Mouse (Mus musculus) embryonic stem cell, embryonic (primary cell): ENCODE measurements at regions not wholly inside any gene's neighbourhood (a gene's known extent, or its start where the extent isn't known, plus 50 kb on each side); places are given as distances from the start of the nearest gene placed in this dataset.

Experiments used
- CTCF ChIA-PET, 4 experiments: fragments of 300-600 bp in 2 of 4; fragments of 350-600 bp in 2 of 4; sonication (Branson Sonifier 250); formaldehyde crosslinking; loops; one replicate each; lab custom pipeline; 2022; ENCODE audit warnings: inconsistent platforms in 2 of 4; lab: Charles Lee
- POLR2A ChIA-PET, 4 experiments: fragments of 300-600 bp in 2 of 4; fragments of 350-600 bp in 2 of 4; sonication (Branson Sonifier 250); formaldehyde crosslinking; loops; one replicate each; lab custom pipeline; 2022; ENCODE audit warnings: antibody characterized with exemption in 4 of 4, inconsistent platforms in 1 of 4; lab: Charles Lee

DNA sequence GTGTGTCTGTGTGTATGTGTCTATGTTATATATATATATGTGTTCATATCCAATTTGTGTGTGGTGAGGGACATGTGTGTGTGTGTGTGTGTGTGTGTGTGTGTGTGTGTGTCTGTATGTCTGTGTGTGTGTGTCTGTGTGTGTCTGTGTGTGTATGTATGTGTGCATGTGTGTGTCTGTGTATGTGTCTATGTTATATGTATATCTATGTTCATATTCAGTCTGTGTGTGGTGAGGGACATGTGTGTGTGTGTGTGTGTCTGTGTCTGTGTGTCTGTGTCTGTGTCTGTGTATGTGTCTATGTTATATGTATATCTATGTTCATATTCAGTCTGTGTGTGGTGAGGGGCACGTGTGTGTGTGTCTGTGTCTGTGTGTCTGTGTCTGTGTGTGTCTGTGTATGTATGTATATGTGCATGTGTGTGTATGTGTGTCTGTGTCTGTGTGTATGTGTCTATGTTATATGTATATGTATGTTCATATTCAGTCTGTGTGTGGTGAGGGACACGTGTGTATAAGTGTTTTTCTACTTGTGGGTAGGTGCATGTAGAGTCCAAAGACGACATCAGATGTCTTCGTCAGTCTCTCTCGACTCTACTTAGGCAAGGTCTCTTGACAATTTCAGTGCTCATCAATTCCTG, 370.5 kb upstream of the Slc7a11 start:
- CTCF ChIA-PET = no interaction called here
- POLR2A ChIA-PET = no interaction called here

DNA sequence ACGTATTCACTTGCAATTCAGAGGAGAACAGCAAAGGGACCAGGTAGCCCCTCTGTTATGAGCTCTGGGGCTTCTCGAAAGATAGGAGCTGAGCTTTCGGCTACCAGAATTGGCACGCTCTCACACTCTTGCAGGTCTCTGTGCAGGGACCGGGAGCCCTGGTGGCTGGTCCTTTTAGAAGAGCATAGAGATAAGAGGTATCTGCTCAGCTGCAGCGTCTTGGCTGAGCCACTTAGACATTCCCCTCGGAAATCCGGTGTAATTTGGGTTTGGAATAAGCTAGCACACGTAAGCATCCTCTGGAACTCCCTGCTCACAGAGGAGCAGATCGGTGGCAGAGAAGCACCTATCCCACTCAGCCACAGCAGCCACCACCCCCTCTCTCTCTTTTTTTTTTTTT, 372.3 kb upstream of the Slc7a11 start:
- POLR2A ChIA-PET = no interaction called here
- CTCF ChIA-PET = no interaction called here

DNA sequence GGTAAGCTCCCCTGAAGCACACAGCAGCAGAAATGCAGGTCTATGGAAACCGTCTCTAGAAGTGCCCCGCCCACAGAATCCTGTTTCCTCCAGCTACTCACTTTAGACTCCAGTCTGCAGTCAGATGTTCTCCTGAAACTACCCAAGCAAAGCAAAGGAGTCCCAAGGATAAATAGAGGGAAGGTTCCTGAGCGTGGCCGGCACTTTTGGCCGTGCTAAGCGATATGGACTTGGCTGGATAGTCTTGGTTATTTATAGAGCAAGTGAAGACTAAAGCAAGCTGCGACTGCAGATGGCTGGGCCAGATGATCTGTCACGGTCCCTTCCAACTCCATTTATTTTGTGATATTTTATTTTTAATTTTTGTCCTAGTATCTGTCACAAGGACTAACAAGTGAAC, 373.1 kb upstream of the Slc7a11 start:
- POLR2A ChIA-PET = no interaction called here
- CTCF ChIA-PET = no interaction called here

DNA sequence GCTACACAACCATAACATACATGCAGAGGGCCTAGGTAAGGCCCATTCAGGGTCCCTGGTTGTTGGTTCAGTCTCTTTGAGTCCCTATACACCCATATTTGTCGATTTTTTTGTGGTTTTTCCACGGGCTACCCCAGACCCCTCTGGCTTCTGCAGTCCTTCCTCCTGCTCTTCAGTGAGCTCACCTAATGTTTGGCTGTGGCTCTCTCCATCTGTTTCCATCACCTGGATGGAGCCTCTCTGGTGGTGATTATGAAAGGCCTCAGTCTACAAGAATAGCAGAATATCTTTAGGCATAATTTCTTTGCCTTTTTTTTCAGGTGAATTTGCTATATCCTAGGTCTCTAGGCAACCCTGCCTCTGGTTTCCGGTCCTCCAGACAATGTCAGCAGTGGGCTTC, 373.9 kb upstream of the Slc7a11 start:
- CTCF ChIA-PET = no interaction called here
- POLR2A ChIA-PET = no interaction called here

DNA sequence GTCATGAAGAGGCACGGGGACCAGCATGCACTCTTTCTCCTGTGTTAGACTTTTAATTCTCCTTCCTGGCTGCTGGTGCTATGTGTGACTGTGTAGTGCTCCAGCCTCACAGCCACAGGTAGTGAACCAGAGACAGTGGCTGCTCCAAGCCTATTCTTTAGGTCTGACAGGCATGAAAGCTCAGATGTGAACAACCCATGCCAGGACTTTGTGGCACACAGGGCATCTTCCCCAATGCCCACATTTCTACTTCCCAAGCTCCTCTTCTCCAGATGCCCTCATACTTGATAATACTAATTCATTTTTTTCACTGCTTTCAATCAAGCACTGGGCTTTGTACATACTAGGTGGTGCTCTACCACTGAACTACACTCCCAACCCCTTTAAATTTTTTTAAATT, 377.4 kb upstream of the Slc7a11 start:
- ChIA-PET POLR2A (no interaction called here), CTCF (no interaction called here)

DNA sequence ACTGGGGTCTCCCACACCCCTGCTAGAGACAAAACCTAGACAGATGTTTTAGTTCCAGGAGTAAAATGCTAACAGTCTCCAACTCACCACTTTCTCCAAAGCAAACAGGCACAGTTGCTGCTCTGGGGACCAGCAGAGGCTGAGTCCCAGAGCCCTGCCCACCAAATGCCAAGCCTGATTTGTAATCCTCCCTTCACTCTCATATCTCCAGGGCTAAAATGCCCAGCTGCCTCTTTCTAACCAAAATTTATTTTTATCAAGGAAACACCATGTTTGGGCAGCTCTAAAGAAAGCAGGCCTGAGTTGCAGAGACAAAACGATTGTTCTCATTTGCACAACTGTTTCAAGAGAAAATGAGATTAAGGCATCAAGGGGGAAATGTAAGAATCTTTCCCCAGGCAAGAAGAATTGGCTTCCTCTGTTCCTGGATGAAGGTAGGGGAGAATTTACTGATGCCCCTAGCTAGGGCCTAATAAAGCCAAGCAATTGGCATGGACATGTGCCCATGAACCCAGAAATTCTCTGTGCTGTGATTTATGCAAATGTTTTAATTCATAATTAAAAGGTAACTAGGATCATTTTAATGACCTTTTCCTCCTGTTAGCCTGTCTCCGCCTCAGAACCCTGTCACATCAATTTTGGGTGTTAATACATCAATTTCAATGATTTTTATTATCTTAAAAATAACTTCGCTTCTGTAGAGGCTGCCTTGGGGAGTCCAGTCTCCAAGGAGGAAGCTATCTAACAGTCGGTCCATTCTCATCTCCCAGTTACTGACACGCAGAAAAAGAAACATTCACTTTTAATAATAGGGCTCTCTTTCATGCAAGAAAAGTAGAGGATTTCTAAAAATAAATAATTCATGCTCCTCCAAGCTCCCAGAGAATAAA, 382.4 kb upstream of the Slc7a11 start:
- CTCF ChIA-PET = interaction anchor here in 1 of 4 experiments (0.6 kb wide), 1 partner anchor 448 kb away, joined by 3 read pairs; no protein-coding TSS in a partner anchor
- POLR2A ChIA-PET = no interaction called here

DNA sequence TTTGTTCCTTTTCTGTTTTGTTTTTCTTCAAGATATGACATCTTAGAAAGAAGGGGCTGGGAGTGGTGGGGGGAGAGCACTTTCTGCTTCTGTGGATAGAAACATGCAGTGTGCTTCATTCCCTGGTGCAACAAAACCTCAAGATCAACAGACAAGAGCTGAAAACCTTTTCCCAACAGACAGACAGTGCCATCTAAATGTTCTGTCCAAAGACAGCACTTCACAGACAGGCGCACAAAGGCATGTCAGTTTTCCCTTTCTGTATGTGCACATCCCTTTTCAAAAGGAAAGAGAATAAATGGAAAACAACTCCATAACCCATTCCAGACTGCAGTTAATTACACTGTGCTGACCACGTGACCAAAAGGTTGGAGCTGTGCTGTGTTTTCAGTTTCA, 383.0 kb upstream of the Slc7a11 start:
- ChIA-PET POLR2A (no interaction called here), CTCF (interaction anchor here in 1 of 4 experiments (0.6 kb wide), 1 partner anchor 449 kb away, joined by 3 read pairs; no protein-coding TSS in a partner anchor)

DNA sequence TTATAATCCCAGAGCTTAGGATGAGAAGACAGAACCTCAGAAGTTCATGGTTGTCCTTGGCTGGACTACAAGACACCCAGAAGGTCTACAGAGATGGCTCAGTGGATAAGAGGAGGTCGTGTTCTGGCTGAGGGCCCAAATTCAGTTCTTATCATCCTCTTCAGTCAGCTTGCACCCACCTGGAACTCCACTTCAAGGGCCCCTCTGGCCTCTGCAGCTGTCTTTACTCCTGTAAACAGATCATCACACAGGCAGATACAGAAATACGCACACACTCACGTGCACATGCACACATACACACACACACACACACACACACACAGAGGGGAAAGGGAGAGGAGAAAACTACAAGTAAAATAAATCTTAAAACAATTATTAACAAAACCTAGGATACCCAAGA, 385.8 kb upstream of the Slc7a11 start:
- CTCF ChIA-PET = no interaction called here
- POLR2A ChIA-PET = no interaction called here

DNA sequence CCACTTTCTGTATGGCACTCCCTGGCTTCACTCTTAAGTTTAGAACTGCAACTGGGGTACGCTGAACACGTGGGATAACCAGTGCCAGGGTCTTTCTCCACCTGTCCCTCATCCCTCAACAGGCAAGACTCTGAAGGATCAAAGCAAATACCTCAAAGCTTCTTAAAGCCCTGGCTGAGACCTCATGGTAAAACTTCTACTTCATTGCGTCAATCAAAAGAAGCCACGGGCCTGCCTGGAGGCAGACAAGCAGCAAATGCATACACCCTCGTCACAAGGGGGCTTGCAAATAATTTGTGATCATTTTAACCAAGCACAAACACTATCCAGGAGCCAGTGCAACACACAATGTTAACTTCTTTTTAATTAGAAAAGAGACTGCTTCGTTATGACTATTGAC, 387.0 kb upstream of the Slc7a11 start:
- POLR2A ChIA-PET = interaction anchor here in 1 of 4 experiments (0.7 kb wide), 1 partner anchor 74 kb away, joined by 3 read pairs; no protein-coding TSS in a partner anchor
- CTCF ChIA-PET = no interaction called here

DNA sequence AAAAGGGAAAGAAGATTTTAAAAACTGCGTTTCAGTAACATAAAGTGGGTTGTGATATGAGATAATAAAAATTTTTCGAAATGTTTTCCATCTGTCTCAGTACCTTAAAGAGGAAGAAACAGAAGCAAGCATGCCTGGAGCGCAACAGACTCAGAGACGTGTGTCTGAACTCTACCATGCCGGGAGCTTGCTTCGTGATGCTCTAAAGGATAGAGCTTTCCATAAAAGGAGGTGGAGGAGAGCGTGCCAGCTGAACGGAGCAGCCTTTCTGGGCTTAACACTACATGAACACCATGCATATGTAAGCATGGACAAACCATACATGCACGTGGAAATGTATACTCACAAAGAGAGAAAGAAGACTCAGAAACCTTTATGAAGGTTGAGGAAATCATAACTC, 387.5 kb upstream of the Slc7a11 start:
- ChIA-PET CTCF (no interaction called here), POLR2A (no interaction called here)

DNA sequence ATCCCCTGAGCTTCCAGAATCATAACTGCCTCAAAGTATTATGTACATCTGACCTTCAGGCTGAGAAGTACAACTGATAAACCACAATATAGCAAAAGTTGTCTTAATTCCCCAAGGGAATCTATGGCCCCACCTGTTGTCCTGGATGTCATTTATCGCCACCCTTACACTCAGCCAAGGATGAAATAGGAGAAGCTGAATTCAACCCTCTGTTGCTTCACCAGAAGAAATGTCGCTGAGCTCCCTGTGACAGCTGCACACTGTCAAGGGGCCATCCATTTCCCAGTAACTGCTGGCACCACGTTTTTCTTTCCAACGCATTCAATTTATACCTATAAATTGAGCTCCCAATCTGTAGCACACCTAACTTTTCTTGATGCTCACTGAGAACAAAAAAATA, 382.0 kb upstream of the Noct start:
- ChIA-PET POLR2A (no interaction called here), CTCF (no interaction called here)

DNA sequence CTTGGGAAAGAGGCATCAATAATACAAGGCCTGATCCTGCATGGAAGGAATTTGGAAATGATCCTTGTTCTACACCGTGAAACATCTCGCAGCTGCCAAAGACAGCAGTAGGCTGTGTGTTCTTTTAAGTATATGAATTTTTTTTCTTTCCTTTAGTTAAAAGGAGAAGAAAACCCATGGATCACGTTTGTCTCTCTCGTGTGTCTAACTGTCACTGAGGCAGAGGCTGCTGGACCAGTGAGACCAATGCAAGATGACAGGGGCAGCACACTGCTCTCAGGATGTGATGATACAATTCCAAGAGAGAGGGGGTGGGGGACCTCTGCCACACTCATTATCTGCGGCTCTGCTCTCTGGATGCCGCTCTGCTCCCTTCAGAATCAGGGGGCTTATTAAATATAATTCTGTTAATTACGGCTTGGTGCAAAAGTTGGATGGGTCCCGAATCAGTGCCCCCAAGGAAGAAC, 379.4 kb upstream of the Noct start:
- POLR2A ChIA-PET = no interaction called here
- CTCF ChIA-PET = no interaction called here

DNA sequence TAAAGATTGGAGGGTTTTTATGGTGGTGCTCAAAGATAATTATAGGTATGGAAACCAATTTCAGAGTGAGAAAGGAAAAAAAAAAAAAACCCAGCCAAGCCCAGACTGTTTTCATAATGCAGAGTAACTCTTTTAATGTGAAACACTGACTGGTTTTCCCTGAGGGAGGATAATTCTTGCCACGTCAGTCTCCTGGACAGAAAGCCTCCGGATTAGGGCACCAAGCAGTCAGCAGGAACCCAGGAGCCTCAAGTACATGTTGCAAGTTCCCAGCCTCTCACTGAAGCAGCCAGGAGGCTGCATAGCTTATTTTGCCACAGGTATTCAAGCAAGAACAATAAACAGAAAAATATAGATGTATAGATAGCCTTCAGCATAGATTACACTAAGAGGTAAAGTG, 378.9 kb upstream of the Noct start:
- CTCF ChIA-PET = no interaction called here
- POLR2A ChIA-PET = no interaction called here

DNA sequence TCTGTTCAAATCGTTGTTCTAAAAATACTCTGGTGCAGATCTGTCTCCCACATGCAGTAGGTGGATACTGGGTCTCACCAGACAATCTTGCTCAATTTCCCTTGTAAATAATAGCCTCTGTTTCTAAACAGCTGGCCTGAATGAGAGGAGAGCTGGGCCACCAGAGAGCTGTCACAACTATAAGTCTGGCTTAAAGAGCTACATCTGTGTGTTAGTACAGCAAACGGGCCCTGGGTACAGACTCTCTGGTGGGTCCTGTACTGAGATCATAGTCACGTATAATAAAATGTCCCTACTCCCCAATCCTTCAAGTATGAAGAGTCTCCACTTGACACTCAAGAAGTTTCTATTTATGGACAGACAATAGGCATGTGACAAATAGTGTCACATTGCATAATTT, 375.7 kb upstream of the Noct start:
- ChIA-PET POLR2A (no interaction called here), CTCF (interaction anchor here in 1 of 4 experiments (0.7 kb wide), 1 partner anchor 30 kb away, joined by 3 read pairs; no protein-coding TSS in a partner anchor)

DNA sequence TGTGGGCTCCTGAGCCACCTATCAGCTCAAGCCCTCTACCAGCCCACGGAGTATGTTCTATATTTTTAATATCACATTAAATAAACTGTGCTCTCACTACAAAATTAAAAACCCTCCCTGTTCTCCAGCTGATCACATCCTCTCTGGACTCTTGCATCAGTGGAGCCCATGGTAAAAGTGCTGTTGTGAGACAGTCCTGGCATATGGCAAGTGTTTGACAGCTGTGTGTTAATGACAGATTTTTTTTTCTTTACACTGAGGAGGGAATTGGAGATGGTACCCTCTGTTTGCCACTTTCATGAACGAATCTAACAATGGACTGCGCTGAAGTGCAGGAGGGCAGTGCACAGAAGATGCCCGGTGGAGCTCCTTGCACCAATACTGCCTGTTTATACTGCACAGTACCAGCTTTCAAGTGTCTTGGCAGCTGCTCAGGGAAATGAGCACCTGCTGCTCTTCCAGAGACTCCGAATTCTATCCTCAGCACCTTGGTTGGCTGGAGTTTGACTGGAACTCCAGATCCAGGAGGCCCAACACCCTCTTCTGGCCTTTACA, 373.1 kb upstream of the Noct start:
- ChIA-PET POLR2A (no interaction called here), CTCF (interaction anchor here in 1 of 4 experiments (0.7 kb wide), 1 partner anchor 11 kb away, joined by 3 read pairs; no protein-coding TSS in a partner anchor)

DNA sequence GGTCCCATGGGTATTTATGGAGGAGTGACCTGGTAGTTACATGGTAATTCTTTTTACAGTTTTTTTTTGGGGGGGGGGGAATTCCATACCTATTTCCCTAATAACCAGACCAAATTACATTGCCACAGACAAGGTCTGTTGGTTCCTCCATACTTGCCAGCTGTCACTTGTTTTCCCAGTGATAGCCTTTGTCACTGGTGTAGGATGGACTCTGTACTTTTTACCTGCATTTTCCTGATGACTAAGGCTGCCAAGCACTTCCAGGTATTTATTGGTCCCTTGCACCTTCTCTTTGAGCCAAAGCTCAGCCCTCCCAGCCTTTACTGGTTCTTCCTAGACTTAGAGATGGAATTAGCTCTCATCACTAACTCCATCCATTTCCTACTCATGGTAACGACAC, 357.1 kb upstream of the Noct start:
- ChIA-PET CTCF (no interaction called here), POLR2A (interaction anchor here in 1 of 4 experiments (0.7 kb wide), 1 partner anchor 1332 kb away, joined by 3 read pairs; no protein-coding TSS in a partner anchor)

DNA sequence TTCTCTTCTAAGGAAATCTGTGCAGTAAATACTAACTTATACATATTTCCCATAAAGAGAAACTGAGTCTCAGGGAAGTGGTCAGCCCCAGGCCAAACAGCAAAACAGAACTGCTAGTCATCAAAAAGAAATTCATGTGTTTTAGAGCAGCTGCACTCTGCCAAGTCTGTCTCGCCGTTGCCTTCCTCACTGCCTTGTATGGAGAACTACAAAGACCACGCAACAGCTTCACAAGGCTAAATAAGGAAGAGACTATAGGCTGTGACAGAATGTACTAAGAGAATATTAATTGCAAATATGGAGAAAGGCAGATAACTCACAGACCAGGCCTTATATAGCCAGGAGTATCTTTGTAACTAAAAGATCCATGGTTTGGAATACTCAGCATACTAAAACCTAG, 355.0 kb upstream of the Noct start:
- CTCF ChIA-PET = no interaction called here
- POLR2A ChIA-PET = no interaction called here

DNA sequence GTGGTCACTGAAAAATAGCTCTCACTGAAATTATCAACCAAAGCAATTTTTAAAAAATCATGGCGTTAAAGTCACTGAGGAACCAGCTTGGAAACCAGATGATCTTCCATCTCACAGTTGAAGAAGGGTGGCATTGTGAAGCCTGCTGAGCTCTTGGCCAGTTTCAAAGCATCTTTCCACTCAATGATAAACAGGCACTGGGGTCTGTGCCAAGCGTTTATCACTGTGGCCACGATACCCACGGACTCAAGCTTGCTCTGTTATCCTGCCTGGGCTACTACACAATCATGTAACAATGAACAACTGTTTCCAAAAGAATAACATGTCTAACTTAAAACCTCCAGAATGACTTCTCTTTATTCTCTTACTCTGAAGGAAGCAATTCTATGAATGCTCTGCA, 345.2 kb upstream of the Noct start:
- CTCF ChIA-PET = interaction anchor here in 1 of 4 experiments (0.6 kb wide), 1 partner anchor 31 kb away, joined by 3 read pairs; no protein-coding TSS in a partner anchor
- POLR2A ChIA-PET = no interaction called here

DNA sequence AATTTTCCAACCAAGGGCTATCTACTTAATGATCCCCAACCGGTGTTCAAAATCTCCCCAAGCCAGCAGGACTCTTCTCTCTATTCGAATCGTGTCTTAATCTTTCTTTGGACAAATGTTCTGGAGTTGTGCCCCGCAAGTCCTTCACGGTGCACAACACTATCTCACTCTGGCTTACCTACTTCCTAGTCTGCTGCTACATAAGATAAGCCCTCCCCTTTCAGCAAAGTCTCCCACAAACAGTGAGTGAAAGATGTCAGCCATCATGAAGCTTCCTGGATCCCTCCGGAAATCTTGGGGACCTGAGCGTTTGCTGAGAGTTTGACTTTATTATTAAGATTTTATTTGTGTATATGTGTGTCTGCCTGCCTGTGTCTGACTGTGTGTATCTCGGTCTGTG, 344.7 kb upstream of the Noct start:
- POLR2A ChIA-PET = no interaction called here

More for the DNA sequence above, 344.7 kb upstream of the Noct start:
- CTCF ChIA-PET = no interaction called here
